Mouse (Mus musculus) thymus, adult 2 months (tissue): Measurements from ENCODE around the gene Gm10961.

Experiments
- CTCF ChIP-seq: fragments of 200-500 bp; IDR thresholded peaks from 2 replicates; pipeline ENCODE4 v1.5.1; 2012; ENCODE audit warnings: mild to moderate bottlenecking, control low read depth, low read length, moderate library complexity, borderline replicate concordance; ENCODE audit not compliant: control insufficient read depth, poor library complexity, insufficient read depth; ENCODE audit errors: extremely low read depth
- POLR2A ChIP-seq: fragments of 200-500 bp; IDR thresholded peaks from 2 replicates; pipeline ENCODE4 v1.6.1; 2012; ENCODE audit warnings: mild to moderate bottlenecking, low read length, control low read depth, moderate library complexity; ENCODE audit not compliant: control insufficient read depth, poor library complexity, insufficient read depth; ENCODE audit errors: extremely low read depth

DNA sequence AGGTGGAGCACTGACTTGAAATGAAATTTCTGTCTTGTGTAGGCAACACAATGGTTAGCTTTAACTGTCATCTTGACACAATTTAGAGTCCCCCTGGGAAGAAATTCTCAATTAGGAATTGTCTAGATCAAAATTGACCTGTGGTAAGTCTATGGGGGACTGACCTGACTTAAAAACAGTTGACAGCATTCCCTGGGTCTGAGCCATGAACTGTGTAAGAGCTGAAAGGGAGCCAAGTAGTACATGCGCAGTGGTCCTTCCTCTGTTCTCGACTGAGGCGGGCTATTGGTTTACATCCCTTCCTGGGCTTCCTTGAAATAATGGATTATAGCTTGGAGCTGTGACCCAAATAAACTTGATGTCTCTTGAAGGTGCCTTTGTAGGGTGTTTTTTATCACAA, 15.8 kb downstream of the Gm10961 start:
- TF ChIP-seq CTCF (no peak), POLR2A (no peak)
